Mouse (Mus musculus) olfactory bulb, adult 2 months (tissue): ENCODE results near the gene Usf3.

Source experiments
- CTCF ChIP-seq: fragments of 200-500 bp; IDR thresholded peaks from 2 replicates; pipeline ENCODE4 v1.5.1; 2012; ENCODE audit warnings: low read depth, mild to moderate bottlenecking, low read length, moderate library complexity; ENCODE audit not compliant: insufficient read depth
- POLR2A ChIP-seq: fragments of 200-500 bp; IDR thresholded peaks from 2 replicates; pipeline ENCODE4 v1.6.1; 2012; ENCODE audit warnings: mild to moderate bottlenecking, low read depth, low read length, moderate library complexity; ENCODE audit not compliant: insufficient read depth

DNA sequence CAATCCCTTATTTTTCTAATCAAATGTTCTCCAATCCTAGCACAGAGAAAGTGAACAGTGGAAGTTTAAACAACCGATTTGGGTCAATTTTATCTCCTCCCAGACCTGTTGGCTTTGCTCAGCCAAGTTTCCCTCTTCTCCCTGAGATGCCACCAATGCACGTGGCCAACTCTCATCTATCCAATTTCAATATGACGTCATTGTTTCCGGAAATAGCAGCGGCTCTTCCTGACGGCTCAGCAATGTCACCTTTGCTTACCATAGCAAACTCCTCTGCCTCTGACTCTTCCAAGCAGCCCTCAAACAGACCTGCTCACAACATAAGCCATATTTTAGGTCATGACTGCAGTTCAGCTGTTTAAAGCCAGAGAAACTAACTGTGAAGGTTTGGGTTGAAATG, 48.4 kb downstream of the Usf3 start:
- no peak for TF ChIP-seq CTCF
- TF ChIP-seq POLR2A: no peak
